Mouse (Mus musculus) hindbrain, embryonic 15.5 days (tissue): Measurements from ENCODE around the gene Nbl1. TPM values are rescaled to one million over a fixed set of nuclear protein-coding genes. Genes with fewer than 3 reads are reported as not detected.
A peak's percentile ranks its signal among the peaks of the same experiment; 100 is the strongest.

Source experiments
- ATAC-seq: fragments of 200-750 bp; cut with Nextera tagmentation; 2 replicates; pipeline ENCODE4 v1.8.0; 2017; ENCODE audit warnings: low read depth, moderate number of reproducible peaks, moderate TSS enrichment; ENCODE audit not compliant: low FRiP score
- H3K27ac ChIP-seq: fragments of 300-500 bp; sonication (generic); replicated peaks from 2 replicates; pipeline ENCODE4 v1.5.1; 2015; ENCODE audit warnings: mild to moderate bottlenecking, inconsistent platforms
- H3K27me3 ChIP-seq: fragments of 300-500 bp; sonication (generic); 2 replicates; pipeline ENCODE4 v1.6.1; 2015; ENCODE audit warnings: control low read depth, inconsistent platforms
- H3K36me3 ChIP-seq: fragments of 300-500 bp; sonication (generic); 2 replicates; pipeline ENCODE4 v1.6.1; 2015; ENCODE audit warnings: control low read depth, inconsistent platforms
- H3K4me1 ChIP-seq: fragments of 300-500 bp; sonication (generic); replicated peaks from 2 replicates; pipeline ENCODE4 v1.6.1; 2015; ENCODE audit warnings: control low read depth, inconsistent platforms
- H3K4me2 ChIP-seq: fragments of 300-500 bp; sonication (generic); 2 replicates; pipeline ENCODE4 v1.6.1; 2015; ENCODE audit warnings: moderate library complexity, mild to moderate bottlenecking, inconsistent platforms
- H3K4me3 ChIP-seq: fragments of 300-500 bp; sonication (generic); 2 replicates; pipeline ENCODE4 v1.5.1; 2015; ENCODE audit warnings: mild to moderate bottlenecking, inconsistent platforms
- H3K9ac ChIP-seq: fragments of 300-500 bp; sonication (generic); 2 replicates; pipeline ENCODE4 v1.6.1; 2015; ENCODE audit warnings: inconsistent platforms
- H3K9me3 ChIP-seq: fragments of 300-500 bp; sonication (generic); 2 replicates; pipeline ENCODE4 v1.6.1; 2016; ENCODE audit warnings: control low read depth, inconsistent platforms
- WGBS: fragments of 180-500 bp; shearing (Covaris S2); methylation state at CpG from one replicate; pipeline ENCODE4 v1.1.7; 2015; 5-methylcytosine and 5-hydroxymethylcytosine counted together
- polyA plus RNA-seq: library from polyadenylated mRNA; unstranded; fragments of >200 nt; fragmentation: Nextera tagmentation; extraction: Ambion mirVana; gene quantifications from 2 replicates; pipeline ENCODE4 v1.2.1, GENCODE M21; 2015

The Nbl1 gene
- 53.9 and 55.2 TPM in 2 replicates for polyA plus RNA-seq

- peak; percentile 36; the same call in 1 of the 2 replicates for ATAC-seq
These were observed at the start of gene Nbl1 for GRCm38 (mm10) chr4:139092356-139093195. Nbl1 (minus strand) TSS chr4:139092993.

GRCm38 (mm10) chr4:139141785-139142184, 49.0 kb upstream of the Nbl1 start:
- WGBS: 76% methylated on average over 6 of the region's 6 CpGs

More at GRCm38 (mm10) chr4:139092356-139093195, at the start of gene Nbl1:
- no peaks in the 10 kb centered on the region for H3K9me3 ChIP-seq
- peak within 1 kb of the TSS; percentile 69 for H3K27ac ChIP-seq
- H3K4me1 ChIP-seq: peaks cover 30% of the 10 kb centered on the region
- H3K4me2 ChIP-seq: peak within 1 kb of the TSS; percentile 96
- peak within 1 kb of the TSS; percentile 54 for H3K4me3 ChIP-seq
- no peaks in the 10 kb centered on the region for H3K36me3 ChIP-seq
- H3K9ac ChIP-seq: peak within 1 kb of the TSS; percentile 66
- under 1% methylated on average over 87 of the region's 105 CpGs for WGBS
- H3K27me3 ChIP-seq: peaks cover 43% of the 10 kb centered on the region

GRCm38 (mm10) chr4:139140267-139140666, 47.5 kb upstream of the Nbl1 start:
- Histone ChIP-seq H3K4me1 (no peaks in the 10 kb centered on the region), H3K4me3 (no peak overlapping the region), H3K36me3 (no peaks in the 10 kb centered on the region), H3K9ac (no peak overlapping the region), H3K27ac (no peak overlapping the region), H3K9me3 (no peaks in the 10 kb centered on the region), H3K27me3 (no peaks in the 10 kb centered on the region), H3K4me2 (no peak overlapping the region)
- ATAC-seq: no peak
- WGBS: 71% methylated on average over 2 of the region's 2 CpGs

More at GRCm38 (mm10) chr4:139141785-139142184, 49.0 kb upstream of the Nbl1 start:
- Histone ChIP-seq H3K4me3 (no peak overlapping the region), H3K9ac (no peak overlapping the region), H3K36me3 (no peaks in the 10 kb centered on the region), H3K27me3 (no peaks in the 10 kb centered on the region), H3K27ac (no peak overlapping the region), H3K4me2 (no peak overlapping the region), H3K4me1 (no peaks in the 10 kb centered on the region), H3K9me3 (no peaks in the 10 kb centered on the region)
- no peak for ATAC-seq

GRCm38 (mm10) chr4:139136011-139136410, 43.2 kb upstream of the Nbl1 start:
- WGBS: 87% methylated on average over 2 of the region's 2 CpGs

GRCm38 (mm10) chr4:139133109-139133508, 40.3 kb upstream of the Nbl1 start:
- H3K4me2 ChIP-seq: no peak overlapping the region
- H3K4me1 ChIP-seq: peaks cover 27% of the 10 kb centered on the region
- H3K27ac ChIP-seq: no peak overlapping the region
- no peaks in the 10 kb centered on the region for H3K36me3 ChIP-seq
- H3K27me3 ChIP-seq: no peaks in the 10 kb centered on the region
- no peak overlapping the region for H3K4me3 ChIP-seq
- no peak overlapping the region for H3K9ac ChIP-seq
- no peaks in the 10 kb centered on the region for H3K9me3 ChIP-seq
- 84% methylated on average over 5 of the region's 5 CpGs for WGBS
- no peak for ATAC-seq

More at GRCm38 (mm10) chr4:139136011-139136410, 43.2 kb upstream of the Nbl1 start:
- Histone ChIP-seq H3K4me1 (peaks cover 7% of the 10 kb centered on the region), H3K4me3 (no peak overlapping the region), H3K9me3 (no peaks in the 10 kb centered on the region), H3K27me3 (no peaks in the 10 kb centered on the region), H3K36me3 (no peaks in the 10 kb centered on the region), H3K9ac (no peak overlapping the region), H3K27ac (no peak overlapping the region), H3K4me2 (no peak overlapping the region)
- no peak for ATAC-seq

- Histone ChIP-seq H3K4me1 (peaks cover 28% of the 10 kb centered on the region), H3K27me3 (no peaks in the 10 kb centered on the region), H3K9me3 (no peaks in the 10 kb centered on the region), H3K9ac (no peak overlapping the region), H3K27ac (no peak overlapping the region), H3K4me2 (peak overlapping the region; percentile 89), H3K4me3 (peak overlapping the region; percentile 95), H3K36me3 (no peaks in the 10 kb centered on the region)
- ATAC-seq: no peak
- 89% methylated on average over 14 of the region's 14 CpGs for WGBS
These were observed 39.3 kb upstream of the Nbl1 start for GRCm38 (mm10) chr4:139131858-139132672.

- no peaks in the 10 kb centered on the region for H3K36me3 ChIP-seq
- peak within 1 kb of the TSS; percentile 96 for H3K9ac ChIP-seq
- H3K4me1 ChIP-seq: peaks cover 28% of the 10 kb centered on the region
- peak within 1 kb of the TSS; percentile 95 for H3K4me3 ChIP-seq
- H3K4me2 ChIP-seq: peak within 1 kb of the TSS; percentile 89
- H3K27me3 ChIP-seq: no peaks in the 10 kb centered on the region
- peak within 1 kb of the TSS; percentile 91 for H3K27ac ChIP-seq
- peak; percentile 98 for ATAC-seq
- WGBS: under 1% methylated on average over 62 of the region's 63 CpGs
- H3K9me3 ChIP-seq: no peaks in the 10 kb centered on the region
These were observed 38.1 kb upstream of the Nbl1 start, which contains the start of gene Minos1 for GRCm38 (mm10) chr4:139130701-139131549. Minos1 (minus strand) TSS chr4:139131113.

- H3K27me3 ChIP-seq: no peaks in the 10 kb centered on the region
- peak overlapping the region; percentile 91 for H3K27ac ChIP-seq
- peak overlapping the region; percentile 96 for H3K9ac ChIP-seq
- 2% methylated on average over 57 of the region's 57 CpGs for WGBS
- no peaks in the 10 kb centered on the region for H3K9me3 ChIP-seq
- H3K4me2 ChIP-seq: peak overlapping the region; percentile 89
- 0 out of 2 replicates have a peak, but pooled peaks have one; percentile 3 for ATAC-seq
- no peaks in the 10 kb centered on the region for H3K36me3 ChIP-seq
- peaks cover 28% of the 10 kb centered on the region for H3K4me1 ChIP-seq
- H3K4me3 ChIP-seq: peak overlapping the region; percentile 95
These were observed 37.3 kb upstream of the Nbl1 start for GRCm38 (mm10) chr4:139129806-139130700.

- H3K4me2 ChIP-seq: no peak overlapping the region
- H3K9me3 ChIP-seq: no peaks in the 10 kb centered on the region
- H3K4me1 ChIP-seq: peaks cover 22% of the 10 kb centered on the region
- WGBS: 92% methylated on average over 3 of the region's 3 CpGs
- no peak overlapping the region for H3K9ac ChIP-seq
- H3K4me3 ChIP-seq: no peak overlapping the region
- no peak for ATAC-seq
- H3K27ac ChIP-seq: no peak overlapping the region
- no peaks in the 10 kb centered on the region for H3K36me3 ChIP-seq
- H3K27me3 ChIP-seq: no peaks in the 10 kb centered on the region
These were observed 33.7 kb upstream of the Nbl1 start for GRCm38 (mm10) chr4:139126475-139126874.

GRCm38 (mm10) chr4:139124940-139125339, 32.1 kb upstream of the Nbl1 start:
- H3K4me3 ChIP-seq: no peak overlapping the region
- H3K4me1 ChIP-seq: peaks cover 19% of the 10 kb centered on the region
- no peak overlapping the region for H3K4me2 ChIP-seq
- ATAC-seq: no peak
- WGBS: 92% methylated on average over 6 of the region's 6 CpGs
- no peak overlapping the region for H3K27ac ChIP-seq
- no peaks in the 10 kb centered on the region for H3K9me3 ChIP-seq
- H3K36me3 ChIP-seq: no peaks in the 10 kb centered on the region
- H3K9ac ChIP-seq: no peak overlapping the region
- no peaks in the 10 kb centered on the region for H3K27me3 ChIP-seq
